Mouse (Mus musculus) spleen, adult 2 months (tissue): ENCODE results near the gene Ltbr.

Experiments used
- CTCF ChIP-seq: fragments of 200-500 bp; IDR thresholded peaks from 2 replicates; pipeline ENCODE4 v1.5.1; 2011; ENCODE audit warnings: mild to moderate bottlenecking, inconsistent platforms; ENCODE audit not compliant: insufficient read depth, insufficient read length, insufficient replicate concordance; ENCODE audit errors: extremely low read depth
- POLR2A ChIP-seq: fragments of 200-500 bp; IDR thresholded peaks from 2 replicates; pipeline ENCODE4 v1.6.1; 2011; ENCODE audit warnings: low read depth, low read length, inconsistent platforms

- TF ChIP-seq POLR2A (no peak), CTCF (no peak)
These were observed 3.4 kb upstream of the Ltbr start for GRCm38 (mm10) chr6:125317077-125317476.
